Mouse (Mus musculus): ENCODE measurements around the gene Grid1.

The Grid1 gene

DNA sequence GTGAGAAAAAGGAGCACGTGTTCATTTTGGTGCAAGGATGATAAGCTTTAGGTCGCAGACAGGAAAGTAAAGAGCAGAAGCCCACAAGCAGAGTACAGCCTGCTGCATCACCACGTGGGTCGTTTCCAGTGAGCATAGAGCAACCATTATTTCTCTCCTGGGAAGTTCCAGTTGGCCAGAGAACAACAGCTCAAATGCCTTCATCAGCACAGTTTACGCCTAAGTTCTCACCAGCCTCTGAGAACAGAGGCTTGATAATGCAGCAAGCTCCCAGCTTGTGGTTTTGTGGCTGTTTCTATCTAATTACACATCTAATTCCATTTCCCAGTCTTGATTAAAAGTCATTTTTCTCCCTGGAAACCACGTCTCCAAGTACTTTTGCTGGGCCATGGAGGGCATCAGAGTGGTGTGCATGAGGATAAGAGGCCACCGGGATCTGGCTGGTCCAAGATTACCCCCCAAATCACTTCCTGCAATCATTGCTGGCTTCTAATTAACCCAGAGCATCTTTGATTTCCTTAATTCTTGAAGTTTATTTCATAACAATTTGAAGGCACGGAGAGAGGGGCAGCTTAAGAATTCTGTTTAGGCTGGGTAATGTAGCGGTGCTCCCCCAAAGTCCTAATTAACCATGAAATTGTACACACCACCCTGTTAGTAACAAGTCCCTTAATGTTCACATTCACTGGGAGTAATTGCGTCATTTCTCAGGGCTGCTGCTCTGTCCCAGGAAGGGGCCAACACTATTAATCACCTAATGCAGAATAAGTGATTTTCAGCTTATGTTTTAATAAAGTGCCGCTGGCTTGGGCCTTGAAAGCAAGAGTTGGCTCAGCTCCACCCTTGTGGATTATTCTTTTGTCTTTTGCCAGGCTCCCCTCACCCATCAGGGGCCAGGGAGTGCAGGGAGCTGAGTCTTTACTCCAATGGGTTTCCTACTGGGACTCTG is 292.7 kb downstream of the Grid1 start:
- no peak for DNase-seq (ENCODE audit: low spot score in 2 of 2)

DNA sequence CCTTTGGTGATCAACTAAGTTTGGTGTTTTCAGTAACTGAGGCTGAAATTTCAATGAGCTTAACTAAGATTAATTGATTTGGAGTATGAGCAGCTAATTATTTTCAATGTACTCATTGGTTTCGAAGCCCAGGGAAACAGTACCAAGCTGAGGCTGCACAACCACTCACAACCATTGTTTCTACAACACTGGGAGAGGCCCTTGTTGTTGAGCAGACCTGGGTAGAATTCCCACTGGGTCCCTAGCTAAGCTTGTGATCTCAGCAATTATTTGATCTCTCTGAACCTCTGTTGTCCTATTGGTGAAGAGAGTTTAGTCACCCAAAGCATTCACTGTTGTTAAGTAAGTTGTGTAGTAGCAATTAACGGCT is 293.4 kb downstream of the Grid1 start:
- no peak for DNase-seq (ENCODE audit: low spot score in 2 of 2)

DNA sequence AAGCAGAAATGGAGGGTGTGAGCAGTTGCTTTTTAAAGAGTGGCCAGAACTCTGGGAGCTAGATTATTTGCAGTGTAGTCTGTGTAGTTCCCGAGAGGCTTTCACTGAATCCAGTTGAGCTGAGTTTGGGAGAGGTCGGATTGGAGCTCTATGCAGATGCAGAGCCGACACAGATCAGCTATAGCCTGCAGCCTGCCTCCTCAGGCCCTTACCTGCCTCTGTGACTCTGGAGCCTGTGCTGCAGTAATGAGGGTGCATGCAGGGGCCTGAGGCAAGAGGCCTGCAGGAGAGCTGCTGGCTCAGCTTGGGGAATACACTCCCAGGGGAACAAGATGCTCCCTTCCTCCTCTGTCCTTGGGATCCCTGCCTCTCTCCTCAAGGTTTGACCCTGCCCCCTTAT is 296.0 kb downstream of the Grid1 start:
- no peak for DNase-seq (ENCODE audit: low spot score in 2 of 2)

DNA sequence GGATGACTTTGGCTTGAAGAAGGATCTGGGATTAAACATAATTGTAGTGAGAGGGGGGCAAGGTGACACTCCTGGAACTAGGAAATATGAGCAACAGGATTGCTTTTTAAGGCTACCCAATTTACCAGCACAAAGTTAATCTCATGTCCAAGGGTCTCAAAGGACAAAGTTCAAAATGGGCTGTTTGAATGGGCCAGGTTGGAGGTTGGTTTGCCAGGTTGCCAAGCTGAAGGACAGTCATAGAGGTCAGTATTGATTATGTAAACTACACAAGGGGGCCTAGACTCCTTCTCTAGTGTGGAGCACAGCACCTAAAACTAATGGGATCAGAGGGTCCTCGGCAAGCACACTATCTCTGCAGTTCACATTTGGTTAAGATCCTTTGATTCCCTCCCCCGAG is 300.2 kb downstream of the Grid1 start:
- DNase-seq (ENCODE audit: low spot score in 2 of 2) = no peak

DNA sequence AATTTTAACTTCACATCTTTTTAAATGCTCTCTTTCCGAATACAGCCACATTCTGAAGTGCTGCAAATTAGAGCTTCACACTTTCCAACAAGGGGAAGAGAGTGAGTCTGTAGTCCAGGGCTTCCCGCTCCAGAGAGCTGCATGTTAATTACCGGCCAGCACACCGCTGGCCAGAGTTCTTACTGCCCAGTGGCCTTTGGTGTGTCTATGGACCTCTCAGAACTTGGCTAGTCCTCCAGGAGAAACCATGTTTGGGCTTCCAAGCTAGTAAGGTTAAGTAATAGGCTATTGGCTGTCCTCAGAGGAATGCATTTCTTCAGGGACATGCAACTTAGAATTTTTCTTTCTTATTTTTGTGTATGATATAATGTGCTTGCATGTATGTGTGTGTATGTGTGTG is 301.0 kb downstream of the Grid1 start:
- DNase-seq (ENCODE audit: low spot score in 2 of 2) = no peak

DNA sequence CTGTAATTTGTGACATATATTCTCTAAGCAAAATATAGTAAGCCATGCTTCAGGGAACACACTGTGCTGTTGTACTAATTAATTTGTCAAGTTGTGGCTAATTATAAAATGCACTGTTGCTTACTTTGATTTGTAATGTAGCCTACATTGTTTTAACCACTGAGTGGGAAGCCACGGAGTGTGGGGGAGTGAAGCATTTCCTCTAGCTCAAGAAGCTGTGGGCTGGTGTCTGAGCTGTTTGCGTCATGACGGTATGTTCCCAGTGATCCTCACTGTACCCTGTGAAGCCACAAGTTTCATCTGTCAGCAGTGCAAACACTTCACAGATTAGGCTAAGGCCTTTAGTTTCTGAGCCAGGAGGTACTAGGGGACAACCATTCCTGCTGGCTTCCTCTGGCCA is 302.2 kb downstream of the Grid1 start:
- DNase-seq (ENCODE audit: low spot score in 2 of 2) = peak; percentile 75 to 78

DNA sequence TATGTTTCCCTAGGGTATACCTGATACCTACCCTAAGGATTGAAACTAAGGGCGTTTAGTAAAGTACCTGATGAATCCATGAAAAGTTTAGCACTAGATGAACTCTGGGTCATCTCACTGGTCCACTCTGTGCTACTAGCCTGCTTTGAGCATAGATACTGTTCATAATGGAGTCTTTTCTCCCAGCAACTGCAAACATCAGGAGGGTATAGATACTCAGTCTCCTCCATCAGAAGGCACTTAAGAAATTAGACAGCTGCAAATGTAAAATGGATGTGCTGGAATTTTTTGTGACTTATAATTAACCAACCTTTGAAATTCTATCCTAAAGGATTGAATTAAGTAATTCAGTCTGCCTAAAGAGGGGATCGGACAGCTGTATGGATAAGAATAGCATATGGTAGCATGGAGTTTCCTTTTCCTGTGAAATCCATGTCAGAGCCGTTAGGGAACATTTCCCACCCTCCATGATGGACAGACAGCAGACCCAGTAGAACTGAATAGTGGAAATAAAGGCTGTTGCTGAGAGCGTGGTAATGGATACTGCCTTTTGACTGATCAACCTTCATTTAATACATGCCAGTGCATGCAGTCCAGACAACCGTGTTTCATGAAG is 303.5 kb downstream of the Grid1 start:
- DNase-seq (ENCODE audit: low spot score in 2 of 2) = no peak

DNA sequence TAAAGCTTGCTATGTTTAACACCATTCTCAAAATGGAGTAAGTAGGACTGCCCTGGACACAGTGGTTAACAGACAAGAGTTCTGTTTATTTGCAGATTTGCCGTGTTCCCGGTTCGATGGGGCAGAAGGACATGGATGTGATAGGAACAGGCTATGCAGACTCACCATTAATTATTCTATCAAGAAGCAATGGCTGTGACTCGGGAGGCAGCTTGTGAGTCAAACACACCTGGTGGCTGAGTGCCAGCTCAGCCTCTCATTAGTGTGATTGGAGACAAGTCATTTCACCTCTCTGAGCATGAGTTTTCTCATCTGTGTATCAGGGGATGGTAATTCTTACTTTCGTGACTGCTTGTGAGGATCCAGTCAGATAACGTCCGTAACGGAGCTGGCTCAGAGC is 307.7 kb downstream of the Grid1 start:
- DNase-seq (ENCODE audit: low spot score in 2 of 2) = no peak

DNA sequence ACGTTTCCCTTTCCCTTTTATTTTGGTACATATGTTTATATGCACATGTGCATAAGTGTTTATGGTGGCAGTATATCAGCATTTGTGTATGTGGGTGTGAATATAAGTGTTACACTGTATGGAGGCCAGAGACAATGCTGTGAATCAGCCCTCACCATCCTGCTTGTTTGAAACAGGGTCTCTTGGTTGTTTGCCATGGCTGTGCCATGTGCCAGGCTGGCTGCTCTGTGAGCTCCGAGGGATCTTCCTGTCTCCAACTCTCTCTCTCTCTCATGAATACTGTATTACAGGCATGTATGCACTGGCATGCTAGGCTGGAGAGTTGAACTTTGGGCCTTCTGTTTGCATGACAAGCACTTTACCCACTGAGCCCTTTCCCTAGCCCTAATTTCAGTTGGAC is 315.1 kb downstream of the Grid1 start:
- no peak for DNase-seq (ENCODE audit: low spot score in 2 of 2)

DNA sequence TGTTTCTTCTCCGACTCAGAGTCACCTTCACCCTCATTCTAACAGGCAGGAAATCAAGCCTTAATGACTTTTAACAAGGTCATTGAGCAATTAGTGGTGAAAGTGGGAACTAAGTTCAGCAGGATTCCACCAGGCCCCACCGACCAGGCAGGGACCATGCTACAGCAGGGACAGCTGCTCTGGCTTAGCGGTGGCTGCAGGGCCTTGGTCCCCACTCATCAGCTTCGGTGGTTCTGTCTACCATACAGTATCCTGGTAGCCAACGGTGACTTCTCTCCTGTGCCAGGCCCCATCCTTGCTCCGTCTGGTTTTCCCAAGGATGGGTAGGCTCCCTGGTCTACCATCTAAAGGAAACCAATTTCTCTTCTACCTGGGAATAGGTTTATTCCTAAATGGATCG is 318.2 kb downstream of the Grid1 start:
- no peak for DNase-seq (ENCODE audit: low spot score in 2 of 2)

DNA sequence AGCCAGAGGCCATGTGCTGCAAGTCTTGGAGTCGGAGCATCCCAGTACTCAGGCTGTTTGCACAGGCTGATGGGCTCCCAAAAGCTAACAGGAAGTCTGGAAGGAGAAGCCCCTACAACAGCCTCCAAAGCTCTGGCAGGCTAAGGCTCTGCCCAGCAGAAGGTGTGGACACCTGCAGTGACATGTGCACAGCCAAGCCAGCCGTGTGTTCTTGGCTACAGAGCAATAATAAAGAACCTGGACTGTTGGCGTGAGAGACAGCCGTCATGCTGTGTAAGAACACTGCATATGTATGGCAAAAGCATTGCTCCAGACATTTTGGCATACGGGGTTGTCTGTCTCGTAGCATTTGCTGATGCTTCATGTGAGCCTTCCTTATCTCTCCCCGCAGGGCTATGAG is 319.9 kb downstream of the Grid1 start:
- DNase-seq (ENCODE audit: low spot score in 2 of 2) = no peak

DNA sequence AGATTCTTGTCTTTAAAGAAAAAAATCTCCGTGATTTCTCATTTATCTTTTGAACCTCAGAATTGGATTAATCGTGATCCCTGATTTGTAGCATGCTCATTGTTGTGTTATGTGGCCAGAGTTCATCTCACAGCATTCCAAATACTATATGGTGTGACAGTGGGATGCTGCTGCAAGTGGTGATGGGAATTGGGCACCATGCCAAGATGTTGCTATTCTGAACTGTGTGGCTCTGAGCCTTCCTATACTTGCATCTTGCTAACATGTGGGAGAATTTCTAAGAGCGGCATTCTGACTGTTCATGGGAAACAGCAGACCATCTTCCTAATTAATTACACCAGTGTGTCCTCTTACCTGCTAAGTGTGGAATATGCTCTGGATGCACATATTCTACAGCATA is 332.5 kb downstream of the Grid1 start:
- DNase-seq (ENCODE audit: low spot score in 2 of 2) = peak; percentile 48 to 62

DNA sequence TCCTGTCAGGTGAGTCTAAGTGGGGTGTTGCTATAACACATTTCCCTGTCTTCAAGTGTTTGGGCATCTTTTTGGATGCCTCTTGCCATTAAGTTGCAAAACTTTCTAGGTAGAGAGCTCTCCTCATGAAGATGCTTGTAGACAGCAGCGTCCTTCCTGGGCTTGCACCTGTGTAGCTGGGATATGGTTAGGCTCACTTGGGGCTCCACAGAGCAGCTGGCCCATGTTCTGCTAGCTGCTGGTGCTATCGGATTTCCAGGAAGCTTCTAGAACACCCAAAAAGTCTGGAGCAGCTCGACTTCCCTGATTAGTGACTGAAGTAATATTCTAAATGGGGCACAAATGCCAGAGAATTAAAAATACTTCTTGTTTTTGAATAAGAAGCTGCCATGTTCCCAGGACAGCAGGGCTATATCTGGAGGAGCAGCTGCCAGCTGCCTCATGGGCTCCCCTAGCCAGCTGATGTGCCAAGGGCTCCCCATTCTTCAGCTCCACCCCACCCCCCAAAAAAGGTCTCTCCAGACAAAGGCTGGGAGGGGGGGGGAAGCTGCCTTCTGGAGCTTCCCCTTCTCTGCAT is 333.9 kb downstream of the Grid1 start:
- no peak for DNase-seq (ENCODE audit: low spot score in 2 of 2)

DNA sequence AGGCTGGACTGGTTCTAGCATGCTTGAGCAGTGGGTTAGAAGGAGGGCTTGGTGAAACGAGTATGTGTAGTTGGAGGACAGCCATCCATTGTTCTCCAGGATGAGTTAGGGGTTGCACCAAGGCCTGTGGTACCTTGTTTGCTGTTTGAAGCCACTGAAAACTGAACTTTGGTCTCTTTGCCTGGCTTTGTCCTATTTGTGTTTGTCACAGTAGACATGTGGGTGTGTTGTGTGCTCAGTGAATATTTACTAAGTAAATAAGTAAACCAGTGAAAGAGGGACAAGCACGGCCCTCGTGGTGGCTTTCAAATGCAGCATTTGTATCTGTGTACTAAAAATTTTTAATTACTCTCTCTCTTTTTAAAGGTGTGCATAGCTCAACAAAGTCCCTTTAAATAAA is 334.5 kb downstream of the Grid1 start:
- DNase-seq (ENCODE audit: low spot score in 2 of 2) = no peak

DNA sequence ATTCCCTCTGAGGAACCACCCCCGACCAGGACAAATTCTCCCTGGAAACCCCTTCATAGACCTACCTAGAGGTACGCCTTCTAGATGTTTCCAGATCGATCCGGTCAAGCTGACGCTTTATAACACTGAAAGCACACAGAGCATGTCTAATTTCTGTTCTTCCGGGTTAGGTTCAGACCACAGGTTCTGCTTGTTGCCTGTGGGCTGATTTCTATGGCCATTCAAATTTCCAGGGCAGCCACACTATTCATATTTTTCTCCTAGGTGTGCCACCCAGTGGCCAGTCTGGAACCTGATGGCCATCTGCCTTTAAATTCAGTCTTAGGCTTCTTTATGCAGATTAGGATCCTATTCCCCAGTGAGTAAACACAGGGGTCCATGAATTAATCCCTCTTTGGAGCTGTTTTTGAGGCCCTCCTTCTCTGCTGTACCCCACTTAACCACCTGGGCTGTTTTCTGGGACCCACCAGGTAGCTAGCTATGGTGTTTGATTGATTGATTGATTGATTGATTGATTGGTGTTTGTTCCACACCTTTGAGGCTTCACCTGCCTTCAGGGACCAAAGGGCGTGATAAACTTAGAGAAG is 337.3 kb downstream of the Grid1 start:
- peak; percentile 49 to 52 for DNase-seq (ENCODE audit: low spot score in 2 of 2)

DNA sequence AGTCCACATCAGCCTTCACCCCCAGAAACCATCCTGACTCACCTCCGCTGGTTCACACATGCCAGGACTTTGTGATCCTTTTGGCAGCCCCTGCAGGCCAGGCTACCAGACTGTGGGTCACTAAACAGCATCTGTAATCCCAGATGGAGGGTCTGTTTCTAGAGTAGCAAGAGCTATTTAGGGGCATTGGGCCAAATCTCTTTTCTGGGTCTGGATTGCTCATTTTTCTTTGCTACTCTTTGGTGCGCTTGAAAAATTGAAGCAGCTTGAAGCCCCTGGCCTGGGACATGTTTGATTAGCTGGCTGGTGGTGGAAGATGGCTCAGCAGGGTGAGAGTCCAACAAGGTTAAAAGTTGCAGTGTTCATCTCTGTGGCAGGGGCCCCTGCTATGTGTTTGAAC is 339.4 kb downstream of the Grid1 start:
- DNase-seq (ENCODE audit: low spot score in 2 of 2) = no peak

DNA sequence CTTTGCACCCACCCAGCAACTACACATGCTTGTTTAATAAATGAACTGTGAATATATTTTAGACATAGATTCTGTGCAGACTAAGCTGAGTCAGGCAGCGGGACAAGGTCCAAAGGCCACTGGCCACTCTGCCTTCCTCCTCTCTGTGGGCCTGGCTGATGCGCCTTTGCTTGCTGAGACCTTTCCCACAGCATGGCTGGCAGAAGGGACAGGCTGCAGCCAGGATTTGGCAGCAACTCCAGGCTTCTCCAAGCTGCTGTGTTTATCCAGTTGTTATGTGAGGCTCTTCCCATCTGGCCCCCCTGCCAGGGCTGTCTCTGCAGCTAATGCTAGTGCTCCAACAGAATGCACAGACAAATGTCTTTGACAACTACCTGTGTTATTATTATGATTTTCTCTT is 347.5 kb downstream of the Grid1 start:
- DNase-seq (ENCODE audit: low spot score in 2 of 2) = no peak

DNA sequence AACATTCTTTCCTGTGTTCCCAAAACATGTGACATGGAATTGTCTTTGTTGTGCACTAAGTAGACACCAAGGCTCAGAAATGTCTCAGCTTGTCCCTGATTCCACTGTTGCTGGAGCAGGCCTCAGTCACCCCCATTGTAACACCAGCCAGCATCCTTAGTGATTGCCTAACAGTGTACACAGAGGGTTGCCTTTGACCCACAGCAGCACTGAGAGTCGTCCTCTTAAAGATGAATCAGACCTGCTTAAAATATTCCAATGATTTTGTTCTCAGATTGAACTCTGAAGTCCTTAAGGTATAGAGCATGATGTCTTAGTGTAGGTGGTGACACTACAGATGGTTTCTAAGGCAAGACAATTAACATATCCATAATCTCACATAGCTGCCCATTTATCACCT is 354.0 kb downstream of the Grid1 start:
- no peak for DNase-seq (ENCODE audit: low spot score in 2 of 2)

DNA sequence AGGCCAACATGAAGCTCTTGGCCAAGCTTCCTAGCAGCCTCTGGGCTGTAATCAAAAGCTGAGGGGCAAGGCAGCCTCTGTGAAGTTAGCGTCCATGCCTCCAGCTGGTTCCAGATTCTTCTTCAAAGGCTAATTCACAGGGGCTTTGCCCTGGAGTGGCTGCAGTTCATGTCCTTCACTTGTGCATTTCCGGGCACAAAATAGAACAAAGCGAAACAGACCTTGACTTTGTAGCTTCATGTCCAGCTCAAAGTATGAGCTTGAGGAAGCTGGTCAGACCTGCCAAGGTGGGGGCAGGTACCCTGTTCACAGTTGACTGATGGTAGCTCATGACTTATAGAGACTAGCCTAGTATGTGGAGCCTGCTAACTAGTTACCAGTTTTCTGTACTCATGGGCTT is 356.1 kb downstream of the Grid1 start:
- DNase-seq (ENCODE audit: low spot score in 2 of 2) = no peak

DNA sequence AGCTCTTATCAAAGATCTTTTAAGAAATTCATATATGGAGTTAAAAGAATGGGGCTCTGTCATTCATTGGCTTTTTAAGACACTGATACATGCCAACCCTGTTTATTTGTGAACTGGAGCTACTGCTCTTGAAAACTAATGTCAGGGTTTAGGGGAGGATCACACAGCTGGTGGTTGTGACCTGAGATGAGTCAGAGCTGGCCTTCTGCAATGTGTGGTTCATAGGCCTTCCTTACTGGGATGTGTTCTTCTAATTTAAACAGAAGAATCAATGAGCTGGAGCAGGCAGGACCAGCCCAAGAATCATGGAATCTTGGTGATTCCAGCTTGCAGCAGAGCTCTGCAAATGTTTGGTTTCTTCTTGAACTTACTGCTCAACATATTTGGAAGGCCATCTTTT is 359.2 kb downstream of the Grid1 start:
- no peak for DNase-seq (ENCODE audit: low spot score in 2 of 2)

DNA sequence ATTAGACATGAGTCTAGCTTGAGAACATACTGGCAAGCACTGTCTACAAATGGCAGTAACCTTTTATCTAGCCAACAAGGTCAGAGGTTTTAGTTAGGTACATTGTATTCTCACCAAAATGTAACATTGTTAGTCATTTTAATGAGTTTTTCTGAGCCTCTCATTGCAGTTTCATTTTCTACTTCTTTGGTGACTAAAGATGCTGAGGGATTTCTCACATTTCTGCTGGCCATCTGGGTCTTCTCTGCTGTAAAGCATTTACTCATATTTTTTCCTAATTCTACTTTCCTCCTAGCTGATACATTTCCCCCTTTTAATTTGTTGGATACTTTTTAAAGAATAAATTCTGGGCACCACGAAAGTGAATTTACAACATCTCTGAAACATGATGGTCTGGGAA is 365.5 kb downstream of the Grid1 start:
- DNase-seq (ENCODE audit: low spot score in 2 of 2) = no peak

DNA sequence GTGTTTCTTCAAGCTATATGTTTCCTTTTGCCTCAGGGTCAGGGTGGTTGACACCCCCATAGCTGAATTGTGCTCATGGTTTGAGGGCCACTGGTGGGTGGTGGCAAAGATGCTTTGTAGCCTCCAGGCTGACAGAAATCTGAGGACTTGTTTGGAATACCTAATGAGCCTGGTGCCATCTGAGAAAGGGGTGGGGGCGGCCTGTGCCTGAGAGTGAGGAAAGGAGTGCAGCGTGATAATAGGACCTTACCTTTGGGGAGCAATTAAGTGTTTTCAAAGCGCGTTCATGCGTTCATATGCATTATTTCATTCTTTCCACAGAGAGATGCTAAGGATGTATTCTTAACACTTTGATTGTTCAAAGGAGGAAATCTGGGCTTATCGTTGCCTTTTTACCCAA is 372.3 kb downstream of the Grid1 start:
- DNase-seq (ENCODE audit: low spot score in 2 of 2) = no peak

DNA sequence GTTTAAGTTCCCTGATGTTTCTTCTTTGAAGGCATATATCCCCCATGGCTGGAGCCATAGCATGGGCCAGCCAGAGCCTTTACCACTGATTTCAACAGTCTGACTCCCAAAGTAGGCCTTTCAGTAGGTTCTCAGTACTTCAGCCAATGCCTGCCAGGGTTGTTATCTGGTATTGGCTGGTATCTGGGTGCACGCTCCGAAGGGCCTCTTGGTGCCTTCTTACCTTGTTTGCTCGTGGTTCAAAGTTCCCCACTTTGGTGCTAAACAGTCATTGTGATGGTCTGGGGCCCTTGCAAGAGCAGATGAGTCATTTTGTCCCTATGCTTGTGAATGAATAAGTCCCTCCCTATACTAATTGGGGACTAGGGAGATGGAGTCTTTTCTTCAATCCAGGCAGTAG is 377.5 kb downstream of the Grid1 start:
- DNase-seq (ENCODE audit: low spot score in 2 of 2) = no peak
